Mouse (Mus musculus): ENCODE results near the gene Sbds. TPM values are rescaled to one million over a fixed set of nuclear protein-coding genes. Genes with fewer than 3 reads are reported as not detected.
A peak's percentile ranks its signal among the peaks of the same experiment; 100 is the strongest.

Gene Sbds
- polyA plus RNA-seq (2016; fragmentation: Nextera tagmentation; extraction: Ambion mirVana) = 61.7 and 66.8 TPM in 2 replicates

DNA sequence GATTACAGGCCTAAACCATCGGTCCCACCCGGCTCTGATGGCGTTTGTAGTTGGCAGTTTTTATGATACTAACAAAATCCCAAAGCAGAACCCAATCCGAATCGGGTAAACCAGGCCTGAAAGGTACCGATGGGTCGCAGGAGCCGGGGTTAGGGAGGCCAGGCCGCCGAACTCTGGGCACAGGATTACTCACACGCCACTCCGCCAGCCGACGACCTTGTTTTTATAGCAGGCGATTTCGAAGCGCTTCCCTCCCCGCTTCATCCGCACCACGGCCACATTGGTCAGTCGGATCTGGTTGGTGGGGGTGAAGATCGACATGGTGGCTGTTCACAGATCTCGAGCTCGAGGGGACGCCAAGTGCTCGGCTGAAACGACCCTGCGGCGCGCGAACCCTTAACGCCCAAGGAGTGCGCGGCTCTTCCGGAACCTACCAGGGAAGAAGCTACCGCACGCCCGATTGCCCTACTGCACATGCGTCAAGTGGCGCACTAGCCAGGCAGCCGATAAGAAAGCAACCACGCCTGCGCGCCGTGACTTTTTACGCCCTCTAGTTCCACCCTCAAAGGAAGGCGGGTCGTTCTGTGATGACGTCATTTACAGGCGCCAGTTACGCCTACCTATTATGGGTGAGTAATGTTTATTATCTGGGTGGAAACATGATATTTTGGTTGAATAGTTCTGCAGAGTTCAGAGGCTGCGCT is at the start of gene Sbds, which contains the start of gene Tyw1:
TSS of gene Sbds (minus strand) at position 514 of the 704 bp plus-strand sequence.
TSS of gene Tyw1 (plus strand) at position 603 of the 704 bp plus-strand sequence.
- under 1% methylated on average over 52 of the region's 52 CpGs for WGBS
- no peaks in the 10 kb centered on the region for H3K27me3 ChIP-seq (ENCODE audit: low read depth, poor library complexity, severe bottlenecking)
- peaks cover 50% of the 10 kb centered on the region for H3K36me3 ChIP-seq
- no peaks in the 10 kb centered on the region for H3K9me3 ChIP-seq (replicated peaks)
- DNase-seq (ENCODE audit: low spot score) = peak; percentile 96
- H3K4me3 ChIP-seq = peak within 1 kb of the TSS; percentile 70
- peak within 1 kb of the TSS; percentile 86 for H3K27ac ChIP-seq
- peaks cover 23% of the 10 kb centered on the region for H3K4me1 ChIP-seq

DNA sequence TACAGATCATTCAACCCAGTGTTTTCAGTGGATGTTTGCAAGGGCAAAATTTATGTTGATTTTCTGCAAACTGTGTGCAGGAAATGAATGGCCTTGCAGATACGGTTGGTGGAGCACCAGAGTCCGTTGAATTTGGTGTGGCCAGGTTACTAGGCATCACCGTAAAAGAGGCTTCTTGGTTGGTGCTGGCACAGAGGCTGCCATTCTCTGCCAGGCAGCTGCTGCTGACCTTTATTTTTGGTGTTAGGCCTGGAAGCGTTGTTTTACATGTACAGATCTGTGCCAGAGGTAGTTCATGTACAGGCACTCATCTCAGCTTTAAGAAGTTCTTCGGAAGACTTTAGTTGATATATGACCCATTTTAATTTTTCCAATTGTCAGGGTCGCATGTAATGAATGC is 48.3 kb upstream of the Sbds start:
- no peak for DNase-seq (ENCODE audit: low spot score)
- Histone ChIP-seq H3K4me1 (no peaks in the 10 kb centered on the region), H3K27me3 (ENCODE audit: low read depth, poor library complexity, severe bottlenecking) (no peaks in the 10 kb centered on the region), H3K27ac (no peak overlapping the region), H3K4me3 (no peak overlapping the region), H3K36me3 (peaks cover 81% of the 10 kb centered on the region), H3K9me3 (replicated peaks) (no peaks in the 10 kb centered on the region)
- WGBS = 95% methylated on average over 6 of the region's 6 CpGs

DNA sequence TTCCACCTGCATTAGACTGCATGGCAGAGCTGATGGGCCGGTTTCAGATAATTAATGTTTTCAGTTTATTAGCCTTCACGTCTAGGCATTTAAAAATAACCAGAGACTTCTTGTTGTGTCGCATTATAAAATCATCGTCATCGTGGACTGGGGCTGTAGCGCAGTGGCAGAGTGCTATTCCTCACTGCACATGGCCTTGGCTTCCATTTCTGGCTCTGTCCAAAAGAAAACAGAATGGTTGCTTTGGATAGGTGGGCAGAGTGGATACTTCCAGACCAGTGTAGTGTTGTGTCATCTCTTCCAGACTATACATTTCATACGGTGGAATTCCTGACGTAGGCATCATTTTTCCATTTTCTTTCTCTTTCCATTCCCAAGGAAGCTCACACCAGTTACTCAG is 44.2 kb upstream of the Sbds start:
- no peaks in the 10 kb centered on the region for H3K27me3 ChIP-seq (ENCODE audit: low read depth, poor library complexity, severe bottlenecking)
- peaks cover 98% of the 10 kb centered on the region for H3K36me3 ChIP-seq
- H3K27ac ChIP-seq = no peak overlapping the region
- H3K4me3 ChIP-seq = no peak overlapping the region
- H3K9me3 ChIP-seq (replicated peaks) = no peaks in the 10 kb centered on the region
- no peak for DNase-seq (ENCODE audit: low spot score)
- H3K4me1 ChIP-seq = no peaks in the 10 kb centered on the region
- 95% methylated on average over 8 of the region's 8 CpGs for WGBS

DNA sequence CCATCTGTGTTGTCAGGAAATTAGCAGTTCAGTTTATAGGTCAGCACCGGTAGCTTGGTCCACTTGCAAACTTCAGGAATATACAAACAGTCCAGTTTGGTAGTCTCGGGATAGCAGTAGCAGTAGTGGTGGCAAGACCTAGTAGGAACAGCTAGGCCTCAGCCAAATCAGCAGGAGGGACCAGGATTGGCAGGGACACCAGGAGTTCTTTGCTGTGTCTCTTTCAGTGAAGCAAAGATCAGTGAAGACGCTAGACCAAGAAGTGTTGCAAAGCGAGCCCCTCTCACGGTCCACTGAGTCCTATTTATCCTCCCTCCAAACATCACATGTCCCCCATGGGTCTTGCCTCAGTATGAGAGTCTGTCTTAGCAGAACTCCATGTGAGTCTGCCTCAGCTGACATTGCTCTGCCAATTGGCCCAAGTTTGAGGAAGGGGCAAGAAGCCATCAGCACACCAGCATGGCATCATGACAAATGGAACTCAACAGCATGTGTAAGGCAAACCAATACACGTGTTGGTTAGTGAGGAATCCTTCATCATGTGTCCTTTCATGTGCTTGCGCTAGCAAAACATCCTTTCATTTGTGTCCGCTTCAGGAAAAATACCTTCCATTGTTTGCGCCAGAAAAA is 43.6 kb upstream of the Sbds start:
- DNase-seq (ENCODE audit: low spot score) = no peak
- H3K36me3 ChIP-seq = peaks cover 98% of the 10 kb centered on the region
- no peaks in the 10 kb centered on the region for H3K4me1 ChIP-seq
- no peaks in the 10 kb centered on the region for H3K27me3 ChIP-seq (ENCODE audit: low read depth, poor library complexity, severe bottlenecking)
- no peak overlapping the region for H3K4me3 ChIP-seq
- H3K27ac ChIP-seq = no peak overlapping the region
- WGBS = 95% methylated on average over 9 of the region's 9 CpGs
- no peaks in the 10 kb centered on the region for H3K9me3 ChIP-seq (replicated peaks)

DNA sequence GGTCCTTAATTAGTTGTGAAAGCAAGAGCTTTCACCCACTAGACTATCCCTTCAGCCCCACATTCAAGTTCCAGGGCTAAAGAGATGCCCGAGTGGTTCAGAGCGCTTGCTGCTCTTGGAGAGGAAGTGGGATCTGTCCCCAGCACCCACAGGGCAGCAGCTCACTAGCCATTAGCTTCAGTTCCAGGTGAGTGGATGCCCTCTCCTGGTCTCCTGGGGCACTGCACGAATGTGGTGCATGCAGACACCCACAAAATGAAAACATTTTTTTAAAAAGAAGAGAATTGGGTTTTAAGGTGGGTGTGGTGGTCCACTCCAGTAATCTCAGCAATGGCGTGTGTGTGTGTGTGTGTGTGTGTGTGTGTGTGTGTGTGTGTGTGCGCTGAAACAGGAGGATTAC is 40.7 kb upstream of the Sbds start:
- Histone ChIP-seq H3K36me3 (peaks cover 94% of the 10 kb centered on the region), H3K4me3 (no peak overlapping the region), H3K4me1 (no peaks in the 10 kb centered on the region), H3K27me3 (ENCODE audit: low read depth, poor library complexity, severe bottlenecking) (no peaks in the 10 kb centered on the region), H3K9me3 (replicated peaks) (no peaks in the 10 kb centered on the region), H3K27ac (no peak overlapping the region)
- 82% methylated on average over 5 of the region's 5 CpGs for WGBS
- DNase-seq (ENCODE audit: low spot score) = no peak

DNA sequence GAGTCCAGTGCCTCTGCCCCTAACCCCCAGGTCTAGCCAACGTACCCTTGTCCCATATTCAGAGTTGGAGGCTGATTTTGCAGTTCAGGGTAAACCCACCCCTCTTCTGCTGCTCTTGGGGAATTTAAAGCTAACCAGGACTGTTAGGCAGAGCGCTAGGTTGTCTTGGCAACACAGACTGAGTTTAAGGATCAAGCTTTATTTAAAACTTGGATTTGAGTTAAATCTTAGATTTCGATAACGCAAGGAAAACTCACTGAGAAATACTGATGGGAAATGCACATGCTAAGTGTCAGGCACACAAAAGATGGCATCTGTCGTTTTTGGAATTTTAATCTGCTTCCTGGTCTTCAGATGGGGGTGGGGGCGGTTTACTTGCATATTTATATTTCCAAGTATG is 39.3 kb upstream of the Sbds start:
- no peaks in the 10 kb centered on the region; the same call in 1 of the 2 replicates for H3K9me3 ChIP-seq (replicated peaks)
- 96% methylated on average over 6 of the region's 6 CpGs for WGBS
- no peaks in the 10 kb centered on the region for H3K27me3 ChIP-seq (ENCODE audit: low read depth, poor library complexity, severe bottlenecking)
- DNase-seq (ENCODE audit: low spot score) = no peak
- no peaks in the 10 kb centered on the region for H3K4me1 ChIP-seq
- no peak overlapping the region for H3K4me3 ChIP-seq
- peaks cover 94% of the 10 kb centered on the region for H3K36me3 ChIP-seq
- H3K27ac ChIP-seq = no peak overlapping the region

DNA sequence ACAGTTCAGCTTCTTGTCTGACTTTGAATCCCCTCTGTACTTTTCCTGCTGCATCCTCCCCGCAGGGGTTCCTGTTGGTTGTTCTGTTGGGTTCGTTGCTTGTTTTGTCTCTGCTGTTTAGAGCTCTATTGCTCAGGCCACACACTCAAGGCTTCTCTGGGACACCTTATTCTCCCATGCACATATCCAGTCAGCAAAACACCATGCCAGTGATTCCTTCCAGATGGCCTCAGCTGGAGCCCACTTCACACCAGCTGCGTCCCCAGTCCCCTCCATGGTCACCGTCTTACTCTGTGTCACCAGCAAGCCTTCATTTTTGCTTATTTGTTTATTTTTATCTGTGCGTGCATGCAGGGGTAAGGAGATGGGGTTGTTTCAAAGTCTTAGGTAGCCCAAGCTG is 38.6 kb upstream of the Sbds start:
- H3K27ac ChIP-seq = no peak overlapping the region
- H3K36me3 ChIP-seq = peaks cover 94% of the 10 kb centered on the region
- no peaks in the 10 kb centered on the region for H3K4me1 ChIP-seq
- no peaks in the 10 kb centered on the region; the same call in 1 of the 2 replicates for H3K9me3 ChIP-seq (replicated peaks)
- no peak for DNase-seq (ENCODE audit: low spot score)
- H3K27me3 ChIP-seq (ENCODE audit: low read depth, poor library complexity, severe bottlenecking) = no peaks in the 10 kb centered on the region
- H3K4me3 ChIP-seq = no peak overlapping the region
- 96% methylated on average over 5 of the region's 5 CpGs for WGBS

DNA sequence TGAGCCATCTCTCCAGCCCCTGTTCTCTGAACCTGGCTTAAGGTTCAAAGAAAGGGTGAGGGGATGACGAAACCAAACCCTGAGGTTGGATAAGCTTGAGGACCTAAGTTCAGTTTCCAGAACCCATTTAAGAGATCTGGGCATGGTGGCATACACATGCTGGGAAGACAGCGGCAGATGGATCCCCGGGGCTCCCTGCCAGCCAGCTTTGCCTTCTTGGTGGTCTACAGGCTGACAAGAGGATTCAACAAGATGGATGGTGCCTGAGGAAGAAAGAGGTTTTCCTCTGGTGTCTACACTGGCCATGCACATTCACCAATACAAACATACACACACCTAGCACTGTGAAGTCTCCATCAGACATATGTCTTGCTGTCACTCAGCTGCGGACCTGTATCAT is 37.6 kb upstream of the Sbds start:
- H3K27me3 ChIP-seq (ENCODE audit: low read depth, poor library complexity, severe bottlenecking) = no peaks in the 10 kb centered on the region
- H3K27ac ChIP-seq = no peak overlapping the region
- peaks cover 94% of the 10 kb centered on the region for H3K36me3 ChIP-seq
- H3K4me3 ChIP-seq = no peak overlapping the region
- WGBS = 89% methylated on average over 4 of the region's 4 CpGs
- DNase-seq (ENCODE audit: low spot score) = no peak
- H3K4me1 ChIP-seq = no peaks in the 10 kb centered on the region
- no peaks in the 10 kb centered on the region; the same call in 1 of the 2 replicates for H3K9me3 ChIP-seq (replicated peaks)

DNA sequence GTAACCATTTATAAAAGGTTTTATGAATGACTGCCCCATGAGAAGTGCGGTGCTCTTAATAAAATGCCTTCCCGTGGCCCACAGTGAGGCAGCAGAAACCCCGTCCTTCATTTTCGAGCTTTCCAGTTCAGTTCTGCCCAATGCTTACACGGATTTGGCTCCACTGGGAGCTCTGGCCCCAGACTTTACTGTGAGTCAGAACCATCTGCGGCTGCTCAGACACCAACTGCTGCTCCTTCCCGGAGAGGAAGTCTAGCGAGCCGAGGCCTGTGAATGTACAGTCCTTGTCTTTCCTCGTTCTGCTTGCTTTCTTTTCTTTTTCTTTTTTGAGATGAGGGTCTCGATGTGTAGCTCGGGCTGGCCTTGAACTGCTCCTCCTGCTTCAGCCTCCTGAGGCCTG is 35.4 kb upstream of the Sbds start:
- 98% methylated on average over 12 of the region's 12 CpGs for WGBS
- no peak overlapping the region for H3K4me3 ChIP-seq
- peaks cover 92% of the 10 kb centered on the region for H3K36me3 ChIP-seq

DNA sequence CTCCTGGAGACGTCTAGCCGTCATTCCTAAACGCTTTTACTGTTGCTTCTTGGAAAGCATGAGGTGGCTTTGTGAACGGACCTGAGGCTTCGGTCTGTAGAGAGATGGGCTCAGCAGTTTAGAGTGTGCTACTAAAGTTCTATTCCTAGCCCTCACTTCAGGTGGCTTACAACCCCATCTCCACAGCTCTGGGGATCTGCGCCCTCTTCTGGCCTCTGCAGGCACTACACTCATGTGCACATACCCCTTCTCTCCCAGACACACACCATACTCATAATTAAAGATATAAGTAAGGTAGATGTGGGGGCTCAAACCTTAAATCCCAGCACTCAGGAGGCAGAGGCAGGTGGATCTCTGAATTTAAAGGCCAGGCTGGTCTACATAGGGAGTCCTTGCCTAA is 34.9 kb upstream of the Sbds start:
- peaks cover 92% of the 10 kb centered on the region for H3K36me3 ChIP-seq
- no peaks in the 10 kb centered on the region for H3K27me3 ChIP-seq (ENCODE audit: low read depth, poor library complexity, severe bottlenecking)
- no peaks in the 10 kb centered on the region; the same call in 1 of the 2 replicates for H3K9me3 ChIP-seq (replicated peaks)
- no peaks in the 10 kb centered on the region for H3K4me1 ChIP-seq
- DNase-seq (ENCODE audit: low spot score) = no peak
- 96% methylated on average over 6 of the region's 6 CpGs for WGBS
- H3K4me3 ChIP-seq = no peak overlapping the region
- no peak overlapping the region for H3K27ac ChIP-seq

More for the DNA sequence above, 35.4 kb upstream of the Sbds start:
- Histone ChIP-seq H3K9me3 (replicated peaks) (no peaks in the 10 kb centered on the region; the same call in 1 of the 2 replicates), H3K27ac (no peak overlapping the region), H3K4me1 (no peaks in the 10 kb centered on the region), H3K27me3 (ENCODE audit: low read depth, poor library complexity, severe bottlenecking) (no peaks in the 10 kb centered on the region)
- DNase-seq (ENCODE audit: low spot score) = no peak

DNA sequence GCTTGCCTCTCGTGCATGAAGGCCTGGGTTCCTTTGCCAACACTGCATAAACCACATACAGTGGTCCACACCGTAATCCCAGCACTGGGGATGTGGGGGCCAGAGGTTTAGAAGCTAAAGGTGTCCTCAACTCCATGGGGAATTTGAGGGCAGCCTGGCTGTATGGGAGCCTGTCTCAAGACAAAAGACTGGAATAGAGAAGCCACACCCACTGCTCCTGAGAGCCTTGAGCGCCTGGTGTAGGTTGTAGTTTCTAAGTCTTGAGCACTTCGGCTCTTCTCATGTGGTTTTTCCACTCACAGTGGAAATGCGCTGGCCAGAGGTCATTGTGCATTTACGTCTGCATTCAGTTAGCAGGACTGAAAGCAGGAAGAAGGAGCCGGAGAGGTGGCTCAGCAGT is 32.8 kb upstream of the Sbds start:
- Histone ChIP-seq H3K36me3 (peaks cover 93% of the 10 kb centered on the region), H3K27ac (no peak overlapping the region), H3K27me3 (ENCODE audit: low read depth, poor library complexity, severe bottlenecking) (no peaks in the 10 kb centered on the region), H3K4me1 (no peaks in the 10 kb centered on the region), H3K9me3 (replicated peaks) (no peaks in the 10 kb centered on the region; the same call in 1 of the 2 replicates), H3K4me3 (no peak overlapping the region)
- WGBS = 93% methylated on average over 7 of the region's 7 CpGs
- no peak for DNase-seq (ENCODE audit: low spot score)

DNA sequence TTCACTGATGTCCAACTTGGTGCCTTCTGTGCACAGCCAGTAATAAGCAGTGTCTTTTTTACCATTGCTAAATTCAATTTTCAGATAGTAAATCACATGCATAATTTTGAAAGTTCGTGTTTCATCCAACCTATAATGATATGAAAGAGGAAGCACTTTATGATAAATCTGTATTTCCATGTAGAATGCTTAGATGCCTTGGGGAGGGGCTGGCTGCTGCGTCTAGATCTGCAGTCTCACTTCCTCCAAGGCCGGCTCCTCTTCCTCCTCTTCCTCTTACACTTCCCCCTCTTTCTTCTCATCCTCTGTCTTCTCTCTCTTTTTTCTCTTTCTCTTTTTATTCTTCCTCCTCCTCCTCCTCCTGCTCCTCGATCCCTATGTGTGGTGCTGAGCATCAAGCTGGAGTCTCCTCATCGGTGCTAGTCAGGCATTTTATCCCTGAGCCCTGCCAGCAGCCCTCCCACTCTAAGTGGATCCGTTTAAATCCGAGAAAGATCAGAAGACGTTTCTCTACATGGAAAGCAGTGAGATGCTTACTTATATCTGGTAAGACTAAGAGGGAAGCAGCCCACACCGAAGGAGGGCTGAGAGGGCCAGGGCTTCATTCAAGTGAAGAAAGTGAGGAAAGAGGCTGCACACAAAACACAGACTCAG is 27.9 kb upstream of the Sbds start:
- Histone ChIP-seq H3K27ac (no peak overlapping the region), H3K4me3 (no peak overlapping the region), H3K9me3 (replicated peaks) (no peaks in the 10 kb centered on the region), H3K27me3 (ENCODE audit: low read depth, poor library complexity, severe bottlenecking) (no peaks in the 10 kb centered on the region), H3K4me1 (no peaks in the 10 kb centered on the region), H3K36me3 (peaks cover 95% of the 10 kb centered on the region)
- no peak for DNase-seq (ENCODE audit: low spot score)
- 97% methylated on average over 9 of the region's 9 CpGs for WGBS

DNA sequence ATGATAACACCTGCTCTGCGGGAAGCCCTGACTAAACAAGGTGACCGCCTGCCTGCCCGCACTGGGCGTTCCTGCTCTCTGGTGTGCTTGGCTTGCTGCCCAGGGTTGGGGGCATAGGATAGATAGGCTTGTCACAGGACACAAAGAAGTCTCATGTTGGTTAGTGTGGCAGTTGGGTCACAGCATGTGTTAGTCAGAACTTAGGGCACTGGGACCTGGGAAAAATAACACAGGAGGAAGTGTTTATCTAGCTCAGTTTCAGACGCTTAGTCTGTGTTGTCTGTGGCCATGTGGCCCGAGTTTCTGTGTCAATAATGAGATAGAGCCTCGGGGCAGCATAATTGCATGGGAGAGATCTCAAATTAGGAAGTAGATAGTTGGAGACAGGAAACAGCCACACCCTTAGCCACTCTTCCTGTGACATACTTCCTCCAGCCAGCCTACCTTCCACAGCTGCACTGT is 22.7 kb upstream of the Sbds start:
- Histone ChIP-seq H3K4me1 (no peaks in the 10 kb centered on the region), H3K36me3 (peaks cover 95% of the 10 kb centered on the region), H3K27ac (no peak overlapping the region), H3K9me3 (replicated peaks) (no peaks in the 10 kb centered on the region), H3K27me3 (ENCODE audit: low read depth, poor library complexity, severe bottlenecking) (no peaks in the 10 kb centered on the region), H3K4me3 (no peak overlapping the region)
- DNase-seq (ENCODE audit: low spot score) = no peak
- 85% methylated on average over 7 of the region's 7 CpGs for WGBS

Data from limb, embryonic 10.5 days (tissue).